Mouse (Mus musculus) midbrain, embryonic 15.5 days (tissue): ENCODE measurements at regions not wholly inside any gene's neighbourhood (a gene's known extent, or its start where the extent isn't known, plus 50 kb on each side); places are given as distances from the start of the nearest gene placed in this dataset.

Experiments
- ATAC-seq: fragments of 200-750 bp; cut with Nextera tagmentation; replicated peaks from 2 replicates; pipeline ENCODE4 v1.8.0; 2017; ENCODE audit warnings: moderate TSS enrichment
- H3K27ac ChIP-seq: fragments of 300-500 bp; sonication (generic); 2 replicates; pipeline ENCODE4 v1.5.1; 2015; ENCODE audit warnings: mild to moderate bottlenecking, inconsistent platforms
- H3K27me3 ChIP-seq: fragments of 300-500 bp; sonication (generic); replicated peaks from 2 replicates; pipeline ENCODE4 v1.6.1; 2015; ENCODE audit warnings: inconsistent platforms
- H3K36me3 ChIP-seq: fragments of 300-500 bp; sonication (generic); replicated peaks from 2 replicates; pipeline ENCODE4 v1.6.1; 2015; ENCODE audit warnings: inconsistent platforms
- H3K4me1 ChIP-seq: fragments of 300-500 bp; sonication (generic); 2 replicates; pipeline ENCODE4 v1.6.1; 2015; ENCODE audit warnings: inconsistent platforms
- H3K4me2 ChIP-seq: fragments of 300-500 bp; sonication (generic); 2 replicates; pipeline ENCODE4 v1.6.1; 2015; ENCODE audit warnings: inconsistent platforms, mild to moderate bottlenecking, moderate library complexity
- H3K4me3 ChIP-seq: fragments of 300-500 bp; sonication (generic); 2 replicates; pipeline ENCODE4 v1.5.1; 2015; ENCODE audit warnings: mild to moderate bottlenecking, inconsistent platforms
- H3K9ac ChIP-seq: fragments of 300-500 bp; sonication (generic); 2 replicates; pipeline ENCODE4 v1.6.1; 2015; ENCODE audit warnings: mild to moderate bottlenecking, inconsistent platforms
- H3K9me3 ChIP-seq: fragments of 300-500 bp; sonication (generic); 2 replicates; pipeline ENCODE4 v1.6.1; 2016; ENCODE audit warnings: inconsistent platforms
- WGBS: fragments of 180-500 bp; shearing (Covaris S2); methylation state at CpG from one replicate; pipeline ENCODE4 v1.1.7; 2015; ENCODE audit warnings: mixed read lengths; 5-methylcytosine and 5-hydroxymethylcytosine counted together

DNA sequence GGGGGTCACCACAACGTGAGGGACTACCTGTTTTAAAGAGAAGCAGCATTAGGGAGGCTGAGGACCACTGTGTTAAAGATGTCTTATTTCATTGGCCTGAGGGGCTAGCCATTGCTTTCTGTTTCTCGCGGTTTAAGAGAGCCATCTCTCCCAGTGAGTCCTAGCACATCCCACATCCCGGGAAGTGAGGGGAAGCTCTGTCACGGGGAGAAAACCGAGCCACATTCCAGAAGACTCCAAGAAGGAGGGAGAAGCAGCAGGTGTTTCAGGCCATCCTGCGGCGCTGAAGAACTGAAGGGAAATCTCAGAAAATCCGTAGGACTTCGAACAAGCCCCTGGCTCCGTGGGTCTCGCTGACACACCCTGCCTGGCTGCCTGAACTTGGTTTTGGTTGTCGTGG, 177.3 kb downstream of the Tfap2c start:
- WGBS = 3% methylated on average over 13 of the region's 13 CpGs
- no peaks in the 10 kb centered on the region for H3K9me3 ChIP-seq
- H3K9ac ChIP-seq = no peak overlapping the region
- H3K36me3 ChIP-seq = no peaks in the 10 kb centered on the region
- no peak for ATAC-seq
- no peak overlapping the region for H3K4me3 ChIP-seq
- peaks cover 59% of the 10 kb centered on the region for H3K27me3 ChIP-seq
- H3K4me2 ChIP-seq = no peak overlapping the region
- H3K27ac ChIP-seq = no peak overlapping the region
- peaks cover 24% of the 10 kb centered on the region for H3K4me1 ChIP-seq

DNA sequence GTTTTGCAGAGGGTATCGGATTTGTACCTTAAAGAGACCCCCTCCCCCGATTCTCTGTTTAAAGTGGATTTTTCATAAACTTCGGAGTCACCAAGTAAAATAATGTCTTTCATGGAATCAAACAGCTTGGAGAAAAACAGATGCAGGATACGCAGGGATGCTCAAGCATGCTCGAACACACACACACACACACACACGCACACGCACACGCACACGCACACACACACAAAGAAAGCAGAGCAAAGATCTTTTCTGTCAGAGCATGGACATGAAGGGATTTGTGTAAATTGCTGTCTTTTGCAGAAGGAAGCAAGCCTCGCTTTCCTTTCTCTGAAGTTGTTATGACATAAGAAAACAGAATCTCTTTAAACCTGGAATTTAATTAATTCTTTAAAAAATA, 178.2 kb downstream of the Tfap2c start:
- Histone ChIP-seq H3K4me3 (no peak overlapping the region), H3K9me3 (no peaks in the 10 kb centered on the region), H3K4me2 (peak overlapping the region; percentile 74; the same call in 1 of the 2 replicates), H3K27me3 (peaks cover 67% of the 10 kb centered on the region), H3K4me1 (peaks cover 29% of the 10 kb centered on the region), H3K36me3 (no peaks in the 10 kb centered on the region), H3K9ac (no peak overlapping the region), H3K27ac (no peak overlapping the region)
- no peak for ATAC-seq
- WGBS = 13% methylated on average over 10 of the region's 10 CpGs

DNA sequence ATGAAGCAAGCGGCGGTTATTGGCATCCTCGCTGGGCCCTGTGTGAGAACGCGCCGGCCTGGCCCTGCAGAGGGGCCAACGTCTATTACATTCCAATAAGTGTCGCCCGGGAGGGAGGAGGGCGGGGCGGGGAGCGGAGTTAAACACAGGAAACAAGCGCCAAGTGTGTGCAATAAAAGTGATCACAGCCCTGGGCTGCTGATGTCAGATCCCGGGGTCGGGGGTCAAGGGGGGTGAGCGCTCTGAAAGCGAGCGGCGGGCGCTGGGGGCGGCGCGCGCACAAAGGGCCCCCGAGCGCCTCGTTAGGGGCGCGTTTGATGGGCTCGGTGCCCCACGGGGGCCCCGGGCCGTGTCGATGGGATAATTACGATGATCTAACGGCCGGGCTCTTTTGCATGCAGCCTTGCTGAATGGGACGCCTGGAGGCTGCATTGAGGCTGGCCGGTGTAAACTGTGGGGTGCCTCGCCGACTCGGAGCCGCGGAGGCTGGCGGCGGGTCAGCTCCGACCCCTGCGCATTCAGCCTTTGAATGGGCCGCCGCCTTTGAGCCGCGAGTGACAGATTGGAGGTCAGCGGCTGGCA, 178.9 kb downstream of the Tfap2c start:
- peak overlapping the region; percentile 37 for H3K4me3 ChIP-seq
- H3K27me3 ChIP-seq = peaks cover 69% of the 10 kb centered on the region
- H3K4me1 ChIP-seq = peaks cover 29% of the 10 kb centered on the region
- WGBS = under 1% methylated on average over 53 of the region's 53 CpGs
- no peaks in the 10 kb centered on the region for H3K9me3 ChIP-seq
- H3K9ac ChIP-seq = peak overlapping the region; percentile 10; the same call in 1 of the 2 replicates
- no peak overlapping the region for H3K27ac ChIP-seq
- ATAC-seq = peak; percentile 91
- H3K36me3 ChIP-seq = no peaks in the 10 kb centered on the region
- H3K4me2 ChIP-seq = peak overlapping the region; percentile 74

- Histone ChIP-seq H3K27me3 (peaks cover 69% of the 10 kb centered on the region), H3K4me2 (no peak overlapping the region), H3K9ac (no peak overlapping the region), H3K4me1 (peaks cover 29% of the 10 kb centered on the region), H3K4me3 (no peak overlapping the region), H3K9me3 (no peaks in the 10 kb centered on the region), H3K27ac (no peak overlapping the region), H3K36me3 (no peaks in the 10 kb centered on the region)
- ATAC-seq = no peak
- WGBS = 50% methylated on average over 4 of the region's 4 CpGs
These were observed 179.8 kb downstream of the Tfap2c start for GRCm38 (mm10) chr2:172729151-172729550.

GRCm38 (mm10) chr2:172729741-172730140, 180.3 kb downstream of the Tfap2c start:
- no peaks in the 10 kb centered on the region for H3K9me3 ChIP-seq
- no peak overlapping the region for H3K27ac ChIP-seq
- H3K4me2 ChIP-seq = no peak overlapping the region
- no peaks in the 10 kb centered on the region for H3K36me3 ChIP-seq
- peaks cover 29% of the 10 kb centered on the region for H3K4me1 ChIP-seq
- 63% methylated on average over 9 of the region's 9 CpGs for WGBS
- no peak for ATAC-seq
- no peak overlapping the region for H3K9ac ChIP-seq
- peaks cover 71% of the 10 kb centered on the region for H3K27me3 ChIP-seq
- H3K4me3 ChIP-seq = no peak overlapping the region

- H3K27me3 ChIP-seq = peaks cover 79% of the 10 kb centered on the region
- H3K4me1 ChIP-seq = peaks cover 29% of the 10 kb centered on the region
These were observed 182.0 kb downstream of the Tfap2c start for GRCm38 (mm10) chr2:172731408-172731807.

DNA sequence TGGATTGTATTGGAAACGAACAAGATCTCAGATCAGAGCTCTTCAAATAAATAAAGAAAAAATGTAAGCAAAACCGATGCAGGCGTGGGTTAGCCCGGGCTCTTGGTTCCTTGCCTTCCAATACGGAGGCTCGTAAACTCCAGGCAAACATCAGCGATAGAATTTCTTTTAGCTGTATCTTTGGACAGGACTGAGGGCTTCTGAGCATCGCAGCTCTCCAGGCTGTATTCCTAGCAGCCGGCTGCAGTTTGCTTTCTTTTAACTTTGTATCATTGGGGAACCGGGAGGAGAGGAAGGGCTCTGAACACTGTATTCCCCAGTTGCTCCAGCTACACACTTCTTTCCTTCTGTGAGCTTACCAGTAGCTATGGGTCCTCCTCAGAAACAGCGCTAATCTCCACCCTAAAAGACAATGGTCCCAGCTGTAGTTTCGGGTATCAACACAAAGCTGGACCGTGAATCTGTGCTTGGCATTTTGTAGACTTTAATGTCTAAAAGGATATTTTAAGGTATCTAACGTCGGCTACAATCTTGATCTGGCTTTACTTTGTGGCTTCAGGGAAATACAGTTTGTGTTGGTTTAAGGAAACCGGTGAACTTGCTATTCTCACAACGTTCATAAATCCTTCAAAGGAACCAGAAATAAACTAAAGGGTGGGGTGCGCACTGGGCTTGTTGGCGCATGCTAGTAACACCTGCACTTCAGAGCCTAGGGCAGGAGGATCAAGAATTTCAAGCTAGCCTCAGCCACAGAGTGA, 183.2 kb downstream of the Tfap2c start:
- Histone ChIP-seq H3K27me3 (peaks cover 85% of the 10 kb centered on the region), H3K9ac (no peak overlapping the region), H3K4me1 (peaks cover 21% of the 10 kb centered on the region), H3K27ac (no peak overlapping the region), H3K4me2 (no peak overlapping the region), H3K9me3 (no peaks in the 10 kb centered on the region), H3K36me3 (no peaks in the 10 kb centered on the region), H3K4me3 (no peak overlapping the region)
- ATAC-seq = no peak
- WGBS = 5% methylated on average over 19 of the region's 19 CpGs

More at GRCm38 (mm10) chr2:172731408-172731807, 182.0 kb downstream of the Tfap2c start:
- Histone ChIP-seq H3K27ac (no peak overlapping the region), H3K4me3 (peak overlapping the region; percentile 8; the same call in 1 of the 2 replicates), H3K9ac (no peak overlapping the region), H3K9me3 (no peaks in the 10 kb centered on the region), H3K4me2 (peak overlapping the region; percentile 35), H3K36me3 (no peaks in the 10 kb centered on the region)
- ATAC-seq = no peak
- WGBS = 1% methylated on average over 18 of the region's 18 CpGs

GRCm38 (mm10) chr2:172733403-172733995, 184.1 kb downstream of the Tfap2c start:
- Histone ChIP-seq H3K4me1 (peaks cover 13% of the 10 kb centered on the region), H3K9me3 (no peaks in the 10 kb centered on the region), H3K4me2 (no peak overlapping the region), H3K27ac (no peak overlapping the region), H3K4me3 (no peak overlapping the region), H3K9ac (no peak overlapping the region), H3K36me3 (no peaks in the 10 kb centered on the region), H3K27me3 (peaks cover 89% of the 10 kb centered on the region)
- 5% methylated on average over 9 of the region's 9 CpGs for WGBS
- no peak for ATAC-seq

DNA sequence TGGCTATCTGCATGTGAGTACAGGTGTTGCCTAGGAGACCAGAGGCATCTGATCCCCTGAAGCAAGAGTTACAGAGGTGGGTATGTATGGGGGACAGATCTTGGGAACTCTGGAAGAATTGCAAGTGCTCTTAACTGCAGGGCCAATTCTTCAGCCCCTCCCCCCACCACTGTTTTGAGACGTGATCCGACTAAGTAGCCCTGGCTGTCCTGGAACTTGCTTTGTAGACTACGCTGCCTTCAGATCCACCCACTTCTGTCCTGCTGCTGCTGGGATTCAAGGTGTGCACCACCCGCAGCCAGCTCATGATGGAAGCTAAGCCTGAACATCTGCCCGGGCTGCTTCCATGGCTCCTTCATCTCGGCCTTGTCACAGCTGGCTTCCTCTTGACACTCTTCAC, 186.2 kb downstream of the Tfap2c start:
- Histone ChIP-seq H3K36me3 (no peaks in the 10 kb centered on the region), H3K4me2 (no peak overlapping the region), H3K4me1 (peaks cover 10% of the 10 kb centered on the region), H3K9ac (no peak overlapping the region), H3K27ac (no peak overlapping the region), H3K27me3 (peaks cover 89% of the 10 kb centered on the region), H3K9me3 (no peaks in the 10 kb centered on the region), H3K4me3 (no peak overlapping the region)
- 26% methylated on average over 6 of the region's 6 CpGs for WGBS
- ATAC-seq = no peak

- peaks cover 78% of the 10 kb centered on the region for H3K27me3 ChIP-seq
- WGBS = 6% methylated on average over 11 of the region's 11 CpGs
- no peak overlapping the region for H3K9ac ChIP-seq
- H3K4me1 ChIP-seq = no peaks in the 10 kb centered on the region
- no peak overlapping the region for H3K4me2 ChIP-seq
- H3K36me3 ChIP-seq = no peaks in the 10 kb centered on the region
- H3K4me3 ChIP-seq = no peak overlapping the region
- ATAC-seq = no peak
- H3K9me3 ChIP-seq = no peaks in the 10 kb centered on the region
- H3K27ac ChIP-seq = no peak overlapping the region
These were observed 189.7 kb downstream of the Tfap2c start for GRCm38 (mm10) chr2:172739041-172739491.

DNA sequence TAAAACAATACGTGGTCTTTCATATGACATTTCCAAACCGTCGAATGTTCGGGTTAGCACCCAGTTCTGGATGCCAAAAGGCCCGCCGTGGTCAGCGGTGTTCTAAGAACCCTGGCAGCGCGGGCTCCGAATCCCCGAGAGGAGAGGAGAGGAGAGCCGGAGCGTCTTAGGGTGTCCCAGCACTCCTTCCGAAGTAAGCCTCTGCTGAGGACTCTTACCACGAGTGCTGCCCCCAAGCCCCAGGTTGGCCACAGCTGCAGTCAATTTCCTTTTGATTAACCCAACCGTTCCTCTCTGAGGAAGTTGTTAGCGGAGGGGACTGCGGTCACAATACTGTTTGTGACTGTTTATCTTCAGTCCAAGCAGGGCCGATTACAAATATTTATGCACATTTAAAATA, 190.1 kb downstream of the Tfap2c start:
- no peak overlapping the region for H3K4me2 ChIP-seq
- H3K4me1 ChIP-seq = no peaks in the 10 kb centered on the region
- H3K36me3 ChIP-seq = no peaks in the 10 kb centered on the region
- no peak for ATAC-seq
- 13% methylated on average over 19 of the region's 19 CpGs for WGBS
- no peak overlapping the region for H3K9ac ChIP-seq
- no peak overlapping the region for H3K27ac ChIP-seq
- peaks cover 75% of the 10 kb centered on the region for H3K27me3 ChIP-seq
- H3K4me3 ChIP-seq = no peak overlapping the region
- no peaks in the 10 kb centered on the region for H3K9me3 ChIP-seq

GRCm38 (mm10) chr2:172751364-172751763, 188.8 kb downstream of the Bmp7 start:
- 86% methylated on average over 11 of the region's 11 CpGs for WGBS
- Histone ChIP-seq H3K9me3 (no peaks in the 10 kb centered on the region), H3K4me2 (no peak overlapping the region), H3K4me3 (no peak overlapping the region), H3K36me3 (no peaks in the 10 kb centered on the region), H3K9ac (no peak overlapping the region), H3K27me3 (peaks cover 40% of the 10 kb centered on the region), H3K4me1 (0 out of 2 replicates have a peak, but pooled peaks cover 3% of the 10 kb centered on the region), H3K27ac (no peak overlapping the region)
- no peak for ATAC-seq
